Mouse (Mus musculus): ENCODE measurements at regions not wholly inside any gene's neighbourhood (a gene's known extent, or its start where the extent isn't known, plus 50 kb on each side); places are given as distances from the start of the nearest gene placed in this dataset.

- no peak for DNase-seq (ENCODE audit: low spot score in 2 of 2)
Measured at GRCm38 (mm10) chr2:110426881-110427280, 63.9 kb upstream of the Fibin start.

DNA sequence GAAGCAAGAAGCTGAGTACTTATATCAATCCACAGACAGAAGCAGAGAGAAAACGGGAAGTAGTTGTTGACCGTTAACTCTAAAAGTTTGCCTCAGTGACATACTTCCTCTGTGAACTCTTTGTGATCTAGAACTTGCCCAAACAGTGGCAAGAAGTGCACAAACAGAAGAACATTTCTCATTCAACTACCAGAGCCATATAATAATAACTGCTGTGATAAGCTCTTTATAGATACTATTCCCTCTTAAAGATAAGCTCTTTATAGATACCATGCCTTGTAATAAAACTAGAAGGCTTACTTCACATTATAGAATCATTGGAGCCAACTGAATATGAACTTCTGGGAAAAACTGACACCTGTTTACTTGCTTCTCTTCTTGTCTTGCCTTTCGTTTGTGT is 89.7 kb upstream of the Fibin start:
- no peak for DNase-seq (ENCODE audit: low spot score in 2 of 2)

GRCm38 (mm10) chr2:110472307-110472995 is 109.5 kb upstream of the Fibin start:
- DNase-seq (ENCODE audit: low spot score in 2 of 2) = no peak

- peak; percentile 53 to 80 for DNase-seq (ENCODE audit: low spot score in 2 of 2)
Measured at GRCm38 (mm10) chr2:110476591-110476990, 113.6 kb upstream of the Fibin start.

GRCm38 (mm10) chr2:110481327-110481726 is 115.8 kb upstream of the Slc5a12 start:
- DNase-seq (ENCODE audit: low spot score in 2 of 2) = no peak

GRCm38 (mm10) chr2:110486201-110486600 is 110.9 kb upstream of the Slc5a12 start:
- DNase-seq (ENCODE audit: low spot score in 2 of 2) = peak; percentile 3 to 7

DNA sequence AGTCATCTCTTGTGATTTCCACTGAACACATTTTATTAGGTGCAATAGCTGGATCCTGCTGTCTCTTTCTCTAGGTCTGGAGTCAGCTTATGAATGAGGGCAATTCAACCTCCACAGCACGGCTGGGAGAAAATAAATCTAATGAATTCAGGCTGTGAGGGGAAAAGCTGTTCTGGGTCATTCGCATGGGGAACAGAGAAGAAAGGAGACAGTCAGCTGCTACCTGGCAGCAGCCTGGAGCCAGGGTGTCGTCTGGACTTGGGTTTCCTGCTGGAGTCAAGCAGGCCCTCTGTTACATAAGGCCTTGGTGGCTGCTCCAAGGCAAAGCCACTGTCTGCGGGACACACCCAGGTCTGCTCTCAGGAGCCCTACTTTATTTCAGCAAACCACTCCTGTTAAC is 110.4 kb upstream of the Slc5a12 start:
- DNase-seq (ENCODE audit: low spot score in 2 of 2) = peak in 1 of 2 experiments; percentile 14

- no peak for DNase-seq (ENCODE audit: low spot score in 2 of 2)
Measured at GRCm38 (mm10) chr2:110487950-110488349, 109.1 kb upstream of the Slc5a12 start.

GRCm38 (mm10) chr2:110501786-110502185 is 95.3 kb upstream of the Slc5a12 start:
- no peak for DNase-seq (ENCODE audit: low spot score in 2 of 2)

- DNase-seq (ENCODE audit: low spot score in 2 of 2) = no peak
Measured at GRCm38 (mm10) chr2:110508162-110508748, 88.8 kb upstream of the Slc5a12 start.

- DNase-seq (ENCODE audit: low spot score in 2 of 2) = no peak
Measured at GRCm38 (mm10) chr2:110523173-110523803, 73.8 kb upstream of the Slc5a12 start.

DNA sequence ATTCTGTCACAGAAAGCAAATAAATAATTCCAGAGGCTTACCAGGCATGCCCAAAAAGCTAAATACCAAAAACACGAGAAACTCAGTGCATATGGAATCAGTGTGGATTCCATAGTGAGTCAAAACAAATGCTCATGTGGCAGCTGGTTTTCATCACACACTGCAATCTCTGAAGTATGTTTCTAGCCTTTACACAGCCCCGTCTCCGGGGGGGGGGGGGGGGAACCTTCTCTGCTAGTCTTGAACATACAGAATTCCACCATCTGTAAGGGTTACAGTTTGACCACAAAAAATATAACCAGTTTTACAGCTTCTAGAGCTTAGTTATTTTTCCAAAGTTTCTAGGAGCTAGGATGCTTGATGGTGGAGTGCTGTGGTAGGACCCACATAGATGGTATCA is 68.9 kb upstream of the Slc5a12 start:
- no peak for DNase-seq (ENCODE audit: low spot score in 2 of 2)

DNA sequence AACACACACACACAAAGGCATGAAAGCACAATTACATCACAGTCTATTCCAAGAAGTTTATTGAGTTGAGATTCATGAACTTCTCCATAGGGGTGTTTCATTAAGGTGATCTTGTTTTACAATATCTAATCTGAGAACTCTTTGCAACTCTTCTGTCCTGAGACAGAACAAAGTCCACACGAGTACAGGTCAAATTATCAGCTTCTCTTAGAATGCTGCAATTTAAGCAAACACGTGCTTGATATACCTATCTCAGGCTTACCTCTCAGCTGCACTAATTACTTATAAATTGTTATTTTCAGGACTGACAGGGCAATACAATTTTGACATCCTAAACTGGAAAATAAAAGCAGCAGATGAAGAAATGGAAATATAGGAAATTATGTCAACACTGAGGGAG is 57.0 kb upstream of the Slc5a12 start:
- no peak for DNase-seq (ENCODE audit: low spot score in 2 of 2)

DNA sequence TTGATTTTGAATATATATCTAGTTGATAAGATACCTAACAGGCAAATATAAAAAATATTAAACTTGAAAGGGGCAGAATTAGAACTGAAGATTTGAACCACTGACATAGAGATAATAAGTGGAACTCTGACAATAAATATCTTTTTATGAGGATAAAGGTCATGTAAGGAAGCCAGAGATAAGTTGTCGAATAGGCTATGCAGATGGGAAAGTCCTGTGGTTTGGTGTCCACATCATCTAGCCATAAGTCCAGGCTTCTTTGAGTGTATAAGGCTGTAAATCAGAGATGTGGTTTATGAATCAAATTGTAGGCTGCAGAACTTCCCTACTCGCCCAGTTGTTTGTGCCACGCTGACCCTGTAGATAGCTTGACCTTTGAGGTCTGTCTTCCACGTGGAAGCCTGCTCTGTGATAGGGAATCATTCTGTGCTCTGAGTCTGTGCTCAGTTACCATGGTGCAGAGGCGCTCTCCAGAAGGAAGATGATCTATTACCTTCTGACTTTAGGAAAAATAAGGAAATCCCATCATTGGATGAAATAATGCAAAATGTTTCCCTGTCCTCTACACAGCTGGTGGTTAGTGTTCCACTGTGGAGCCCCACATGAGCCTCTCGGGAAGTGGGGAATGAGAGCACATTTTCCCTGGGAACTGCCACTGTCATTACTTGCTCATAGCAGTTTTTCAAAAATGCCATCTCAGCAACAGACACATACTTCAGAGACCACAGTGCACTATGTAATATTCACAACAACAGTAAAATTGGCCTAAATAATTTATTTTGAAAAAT is 56.3 kb upstream of the Slc5a12 start:
- DNase-seq (ENCODE audit: low spot score in 2 of 2) = no peak

DNA sequence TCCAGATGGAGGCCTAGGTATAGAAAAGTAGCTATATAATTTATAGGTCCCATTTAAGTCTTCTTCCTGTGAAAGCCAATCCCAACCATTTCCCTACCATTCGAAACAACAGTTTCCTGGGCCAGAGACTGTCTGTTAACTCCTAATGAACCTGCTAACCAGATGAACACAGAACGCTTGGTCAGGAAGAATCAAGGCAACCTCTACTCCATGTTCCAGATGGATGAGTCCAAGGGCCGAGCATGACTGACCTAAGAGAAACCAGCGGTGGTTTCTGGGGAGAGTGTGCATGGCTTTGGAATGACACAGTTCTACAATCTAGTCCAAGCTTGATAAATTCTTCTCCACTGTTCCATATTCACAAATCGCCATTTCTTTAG is 55.8 kb upstream of the Slc5a12 start:
- DNase-seq (ENCODE audit: low spot score in 2 of 2) = no peak

All from layer of hippocampus, adult 18-20 months (tissue).